7 mouse cellular contexts compared by ENCODE assay signal in the genomic region with DNA sequence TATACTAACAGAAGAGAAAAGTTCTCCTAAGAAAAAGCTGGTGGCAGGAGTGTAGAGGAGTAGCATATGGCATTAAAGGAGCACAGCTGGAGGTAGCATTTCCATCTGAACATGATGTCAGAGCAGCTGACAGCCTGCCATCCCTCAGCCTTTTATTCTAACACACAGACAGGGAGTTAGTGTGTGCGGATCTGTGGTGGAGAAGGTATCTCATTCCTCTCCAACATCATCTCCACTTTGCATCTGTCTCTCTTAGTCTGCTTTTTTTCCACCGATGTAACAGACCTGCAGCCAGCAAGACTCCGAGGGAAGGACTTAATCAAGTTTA. TPM values are rescaled to one million over a fixed set of nuclear protein-coding genes. Genes with fewer than 3 reads are reported as not detected.
DNase-seq lines count a peak whose midpoint lies in the region; ATAC-seq lines count a peak whose summit lies in the region.

No protein-coding gene starts in this region.

- peaks cover 9% of the 10 kb centered on the region for H3K36me3 ChIP-seq in liver, embryonic 11.5 days (ENCODE audit: control insufficient read depth, insufficient read depth, low read length)
- H3K36me3 ChIP-seq in hindbrain, embryonic 14.5 days (replicated peaks; ENCODE audit: control insufficient read depth, insufficient read depth): peaks cover 19% of the 10 kb centered on the region
- H3K36me3 ChIP-seq in midbrain, embryonic 11.5 days (ENCODE audit: control insufficient read depth, insufficient read depth, low read length): peaks cover 8% of the 10 kb centered on the region

- peaks cover 2% of the 10 kb centered on the region for H3K4me1 ChIP-seq in liver, embryonic 11.5 days (replicated peaks; ENCODE audit: control insufficient read depth, insufficient read depth, low read length)
- H3K4me1 ChIP-seq in hindbrain, embryonic 14.5 days (replicated peaks; ENCODE audit: control insufficient read depth, insufficient read depth, low read length): peaks cover 49% of the 10 kb centered on the region
- H3K4me1 ChIP-seq in midbrain, embryonic 11.5 days (ENCODE audit: control insufficient read depth, insufficient read depth, low read length): peaks cover 43% of the 10 kb centered on the region

- 42% methylated on average over 3 of the region's 3 CpGs for WGBS in liver, embryonic 11.5 days
- WGBS in hindbrain, embryonic 14.5 days: under 1% methylated on average over 3 of the region's 3 CpGs
- 5% methylated on average over 3 of the region's 3 CpGs for WGBS in midbrain, embryonic 11.5 days

- no peak for ATAC-seq in liver, embryonic 11.5 days (replicated peaks; ENCODE audit: low FRiP score)
- no peak for ATAC-seq in hindbrain, embryonic 14.5 days (ENCODE audit: low FRiP score)
- no peak for ATAC-seq in midbrain, embryonic 11.5 days (ENCODE audit: low FRiP score)
- no peak for ATAC-seq in CD4-positive, CD25-positive, alpha-beta regulatory T cell, adult 4 months

- no peak overlapping the region for H3K4me3 ChIP-seq in liver, embryonic 11.5 days (ENCODE audit: low read depth, low read length)
- peak overlapping the region; percentile 73 for H3K4me3 ChIP-seq in hindbrain, embryonic 14.5 days (replicated peaks; ENCODE audit: low read length)
- peak overlapping the region; percentile 96 for H3K4me3 ChIP-seq in midbrain, embryonic 11.5 days (ENCODE audit: low read depth, low read length)

- DNase-seq in liver, embryonic 11.5 days (ENCODE audit: low spot score): no peak
- DNase-seq in liver: no peak
- DNase-seq in cerebellum, postnatal 36 days: peak; percentile 70 to 78
- peak; percentile 55 for DNase-seq in hindbrain, embryonic 14.5 days (ENCODE audit: low spot score)
- DNase-seq in midbrain, embryonic 11.5 days (ENCODE audit: low spot score, missing footprints): peak; percentile 91
- no peak for DNase-seq in testis, postnatal 14 days (ENCODE audit: low spot score)

- no peak overlapping the region for H3K27ac ChIP-seq in liver, embryonic 11.5 days (ENCODE audit: low read depth, low read length)
- H3K27ac ChIP-seq in hindbrain, embryonic 14.5 days: peak overlapping the region; percentile 97
- peak overlapping the region; percentile 98 for H3K27ac ChIP-seq in midbrain, embryonic 11.5 days (ENCODE audit: low read depth, low read length)

- H3K27me3 ChIP-seq in liver, embryonic 11.5 days (replicated peaks; ENCODE audit: control insufficient read depth, insufficient read depth, low read length): no peaks in the 10 kb centered on the region
- H3K27me3 ChIP-seq in hindbrain, embryonic 14.5 days (ENCODE audit: control insufficient read depth, insufficient read depth, low read length): no peaks in the 10 kb centered on the region
- H3K27me3 ChIP-seq in midbrain, embryonic 11.5 days (ENCODE audit: control insufficient read depth, insufficient read depth, low read length): no peaks in the 10 kb centered on the region

- no peak overlapping the region for H3K9ac ChIP-seq in liver, embryonic 11.5 days (ENCODE audit: low read depth, low read length)
- H3K9ac ChIP-seq in hindbrain, embryonic 14.5 days: peak overlapping the region; percentile 90
- H3K9ac ChIP-seq in midbrain, embryonic 11.5 days (ENCODE audit: low read length): peak overlapping the region; percentile 99

- H3K9me3 ChIP-seq in liver, embryonic 11.5 days (ENCODE audit: control insufficient read depth, low read length): no peaks in the 10 kb centered on the region
- H3K9me3 ChIP-seq in hindbrain, embryonic 14.5 days (ENCODE audit: control insufficient read depth, low read length): no peaks in the 10 kb centered on the region
- H3K9me3 ChIP-seq in midbrain, embryonic 11.5 days (ENCODE audit: control insufficient read depth, low read length): no peaks in the 10 kb centered on the region

- peak overlapping the region; percentile 97 for H3K4me2 ChIP-seq in liver, embryonic 11.5 days
- H3K4me2 ChIP-seq in hindbrain, embryonic 14.5 days (replicated peaks): peak overlapping the region; percentile 86
- H3K4me2 ChIP-seq in midbrain, embryonic 11.5 days: peak overlapping the region; percentile 85

RNA-seq across cellular contexts. Expression of a gene that starts 2.3 kb away (rescaled TPM):
- polyA plus RNA-seq in liver, embryonic 11.5 days (2014; fragmentation: Nextera tagmentation; extraction: Ambion mirVana): 1.5 and 2.4 TPM in 2 replicates
- 8.2 and 9.0 TPM in 2 replicates for polyA plus RNA-seq in hindbrain, embryonic 14.5 days (2014; fragmentation: Nextera tagmentation; extraction: Ambion mirVana)
- polyA plus RNA-seq in midbrain, embryonic 11.5 days (2014; fragmentation: Nextera tagmentation; extraction: Ambion mirVana): 10.2 and 10.7 TPM in 2 replicates
- 1 to 10 TPM; 1.7 to 3.2 TPM for polyA plus RNA-seq in CD4-positive, CD25-positive, alpha-beta regulatory T cell, adult 4 months (2017; shearing (Covaris generic))

Comparison
In these comparisons a context has a peak if more than half of its experiments do, and no peak if none do; other contexts are left out.
1. DNase-seq: peak in cerebellum, postnatal 36 days (2 of 2), hindbrain, embryonic 14.5 days (single experiment) and midbrain, embryonic 11.5 days (single experiment); none in liver, embryonic 11.5 days (single experiment), liver (single experiment) and testis, postnatal 14 days (single experiment).
2. Peak in every context shown above with its lines, with median percentiles within 50 percentile points of each other: H3K4me2 ChIP-seq.